Mouse (Mus musculus) embryonic fibroblast, embryonic 13.5 days (primary cell): Measurements from ENCODE around the gene Plcg1.

Experiments
- CTCF ChIP-seq: IDR thresholded peaks from 2 replicates; pipeline ENCODE4 v1.5.1; 2011; ENCODE audit warnings: mild to moderate bottlenecking, control low read depth, low read length, moderate library complexity, borderline replicate concordance; ENCODE audit not compliant: insufficient read depth
- POLR2A ChIP-seq: IDR thresholded peaks from 2 replicates; pipeline ENCODE4 v1.6.1; 2011; ENCODE audit warnings: low read depth, mild to moderate bottlenecking, control low read depth, low read length, moderate library complexity

- TF ChIP-seq POLR2A (no peak), CTCF (no peak)
Measured at GRCm38 (mm10) chr2:160701603-160702002, 29.5 kb upstream of the Plcg1 start.
